Mouse (Mus musculus) lung, adult 2 months (tissue): ENCODE measurements around the gene Gba2.

Experiments
- CTCF ChIP-seq: fragments of 200-500 bp; IDR thresholded peaks from 2 replicates; pipeline ENCODE4 v1.5.1; 2011; ENCODE audit warnings: mild to moderate bottlenecking, low read length, control low read depth; ENCODE audit not compliant: insufficient read depth
- POLR2A ChIP-seq: fragments of 200-500 bp; IDR thresholded peaks from 2 replicates; pipeline ENCODE4 v1.6.1; 2011; ENCODE audit warnings: low read depth, mild to moderate bottlenecking, control low read depth, low read length, borderline replicate concordance; ENCODE audit errors: extremely low read depth

DNA sequence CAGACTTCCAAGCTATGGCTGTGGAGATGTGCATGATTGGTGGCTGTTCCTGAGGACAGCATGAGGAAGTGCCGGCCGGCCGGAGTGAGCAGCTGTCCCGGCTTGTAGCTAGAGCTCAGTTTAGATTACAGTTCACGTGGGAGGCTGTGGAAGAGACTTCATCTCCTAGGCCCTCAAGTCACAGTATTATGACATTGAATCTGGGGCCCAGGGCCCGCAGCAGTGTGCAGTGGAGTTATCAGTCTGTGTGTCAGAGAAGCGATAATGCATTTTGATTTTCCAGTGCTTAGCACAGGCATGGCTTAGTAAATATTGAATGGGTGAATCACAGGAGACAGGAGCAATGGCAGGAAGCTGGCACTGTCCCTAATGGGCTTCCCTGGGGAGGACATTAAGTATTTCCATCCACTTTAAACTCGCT lies 48.6 kb downstream of the Gba2 start:
- TF ChIP-seq POLR2A (no peak), CTCF (no peak)
